Mouse (Mus musculus) olfactory bulb, adult 2 months (tissue): ENCODE data around the gene Pax5.

Experiments used
- CTCF ChIP-seq: fragments of 200-500 bp; IDR thresholded peaks from 2 replicates; pipeline ENCODE4 v1.5.1; 2012; ENCODE audit warnings: low read depth, mild to moderate bottlenecking, low read length, moderate library complexity; ENCODE audit not compliant: insufficient read depth
- POLR2A ChIP-seq: fragments of 200-500 bp; IDR thresholded peaks from 2 replicates; pipeline ENCODE4 v1.6.1; 2012; ENCODE audit warnings: mild to moderate bottlenecking, low read depth, low read length, moderate library complexity; ENCODE audit not compliant: insufficient read depth

- TF ChIP-seq CTCF (no peak), POLR2A (no peak)
Measured at GRCm38 (mm10) chr4:44569138-44569537, 141.1 kb downstream of the Pax5 start.
